Mouse (Mus musculus): ENCODE measurements around the gene Hipk3. TPM values are rescaled to one million over a fixed set of nuclear protein-coding genes. Genes with fewer than 3 reads are reported as not detected.

The Hipk3 gene
- polyA plus RNA-seq, 1 experiment from 2014 or later, result 6.3 TPM

GRCm38 (mm10) chr2:104385941-104386340 is 108.3 kb downstream of the Hipk3 start:
- DNase-seq (no peak), ATAC-seq (no peak)
- no peaks in the 10 kb centered on the region for H3K9me3 ChIP-seq (ENCODE audit: low read length)
- no peak overlapping the region for H3K4me3 ChIP-seq (ENCODE audit: low read depth, low read length)
- H3K27me3 ChIP-seq (ENCODE audit: insufficient read depth, low read length), result no peaks in the 10 kb centered on the region
- H3K4me1 ChIP-seq (ENCODE audit: insufficient read depth), result no peaks in the 10 kb centered on the region
- H3K27ac ChIP-seq (ENCODE audit: low read depth), result no peak overlapping the region
- 76% methylated on average over 2 of the region's 2 CpGs for WGBS (ENCODE audit: insufficient replicate concordance)
- H3K9ac ChIP-seq (replicated peaks), result no peak overlapping the region
- no peaks in the 10 kb centered on the region for H3K36me3 ChIP-seq (replicated peaks; ENCODE audit: insufficient read depth, low read length)
- TF ChIP-seq CTCF (IDR thresholded peaks at IDR 0.05; ENCODE audit: low read depth) (no peak), EP300 (IDR thresholded peaks at IDR 0.05; ENCODE audit: low read depth) (no peak)
- no peak overlapping the region for H3K4me2 ChIP-seq (ENCODE audit: low read depth, low read length)

GRCm38 (mm10) chr2:104383589-104383988 is 110.7 kb downstream of the Hipk3 start:
- TF ChIP-seq CTCF (IDR thresholded peaks at IDR 0.05; ENCODE audit: low read depth) (no peak), EP300 (IDR thresholded peaks at IDR 0.05; ENCODE audit: low read depth) (no peak)
- no peak overlapping the region for H3K27ac ChIP-seq (ENCODE audit: low read depth)
- no peak for DNase-seq
- no peak for ATAC-seq
- H3K9ac ChIP-seq (replicated peaks), result no peak overlapping the region
- H3K36me3 ChIP-seq (replicated peaks; ENCODE audit: insufficient read depth, low read length), result no peaks in the 10 kb centered on the region
- no peak overlapping the region for H3K4me2 ChIP-seq (ENCODE audit: low read depth, low read length)
- WGBS (ENCODE audit: insufficient replicate concordance), result 85% methylated on average over 4 of the region's 4 CpGs
- H3K4me3 ChIP-seq (ENCODE audit: low read depth, low read length), result no peak overlapping the region
- no peaks in the 10 kb centered on the region for H3K27me3 ChIP-seq (ENCODE audit: insufficient read depth, low read length)
- H3K4me1 ChIP-seq (ENCODE audit: insufficient read depth), result no peaks in the 10 kb centered on the region
- no peaks in the 10 kb centered on the region for H3K9me3 ChIP-seq (ENCODE audit: low read length)

GRCm38 (mm10) chr2:104382813-104383212 is 111.4 kb downstream of the Hipk3 start:
- ATAC-seq (no peak), DNase-seq (no peak)
- no peak overlapping the region for H3K4me3 ChIP-seq (ENCODE audit: low read depth, low read length)
- H3K9ac ChIP-seq (replicated peaks), result no peak overlapping the region
- no peaks in the 10 kb centered on the region for H3K27me3 ChIP-seq (ENCODE audit: insufficient read depth, low read length)
- TF ChIP-seq EP300 (IDR thresholded peaks at IDR 0.05; ENCODE audit: low read depth) (no peak), CTCF (IDR thresholded peaks at IDR 0.05; ENCODE audit: low read depth) (no peak)
- H3K27ac ChIP-seq (ENCODE audit: low read depth), result no peak overlapping the region
- 65% methylated on average over 6 of the region's 6 CpGs for WGBS (ENCODE audit: insufficient replicate concordance)
- no peaks in the 10 kb centered on the region for H3K4me1 ChIP-seq (ENCODE audit: insufficient read depth)
- no peak overlapping the region for H3K4me2 ChIP-seq (ENCODE audit: low read depth, low read length)
- no peaks in the 10 kb centered on the region for H3K9me3 ChIP-seq (ENCODE audit: low read length)
- no peaks in the 10 kb centered on the region for H3K36me3 ChIP-seq (replicated peaks; ENCODE audit: insufficient read depth, low read length)

GRCm38 (mm10) chr2:104379304-104379703 is 114.9 kb downstream of the Hipk3 start:
- no peak overlapping the region for H3K27ac ChIP-seq (ENCODE audit: low read depth)
- no peak for DNase-seq
- no peak for ATAC-seq
- WGBS (ENCODE audit: insufficient replicate concordance), result 21% methylated on average over 7 of the region's 7 CpGs
- H3K4me3 ChIP-seq (ENCODE audit: low read depth, low read length), result no peak overlapping the region
- TF ChIP-seq CTCF (IDR thresholded peaks at IDR 0.05; ENCODE audit: low read depth), result no peak
- TF ChIP-seq EP300 (IDR thresholded peaks at IDR 0.05; ENCODE audit: low read depth), result no peak
- H3K4me1 ChIP-seq (ENCODE audit: insufficient read depth), result no peaks in the 10 kb centered on the region
- no peaks in the 10 kb centered on the region for H3K9me3 ChIP-seq (ENCODE audit: low read length)
- H3K4me2 ChIP-seq (ENCODE audit: low read depth, low read length), result no peak overlapping the region
- no peaks in the 10 kb centered on the region for H3K27me3 ChIP-seq (ENCODE audit: insufficient read depth, low read length)
- no peaks in the 10 kb centered on the region for H3K36me3 ChIP-seq (replicated peaks; ENCODE audit: insufficient read depth, low read length)
- H3K9ac ChIP-seq (replicated peaks), result no peak overlapping the region

GRCm38 (mm10) chr2:104378791-104379190 is 115.5 kb downstream of the Hipk3 start:
- Histone ChIP-seq H3K27ac (ENCODE audit: low read depth) (no peak overlapping the region), H3K9me3 (ENCODE audit: low read length) (no peaks in the 10 kb centered on the region), H3K36me3 (replicated peaks; ENCODE audit: insufficient read depth, low read length) (no peaks in the 10 kb centered on the region), H3K9ac (replicated peaks) (no peak overlapping the region), H3K4me1 (ENCODE audit: insufficient read depth) (no peaks in the 10 kb centered on the region), H3K4me3 (ENCODE audit: low read depth, low read length) (no peak overlapping the region), H3K27me3 (ENCODE audit: insufficient read depth, low read length) (no peaks in the 10 kb centered on the region), H3K4me2 (ENCODE audit: low read depth, low read length) (no peak overlapping the region)
- ATAC-seq (no peak), DNase-seq (no peak)
- no peak for TF ChIP-seq EP300 (IDR thresholded peaks at IDR 0.05; ENCODE audit: low read depth)
- TF ChIP-seq CTCF (IDR thresholded peaks at IDR 0.05; ENCODE audit: low read depth), result no peak
- WGBS (ENCODE audit: insufficient replicate concordance), result 28% methylated on average over 3 of the region's 3 CpGs

GRCm38 (mm10) chr2:104377990-104378389 is 116.3 kb downstream of the Hipk3 start:
- no peak overlapping the region for H3K9ac ChIP-seq (replicated peaks)
- H3K36me3 ChIP-seq (replicated peaks; ENCODE audit: insufficient read depth, low read length), result no peaks in the 10 kb centered on the region
- ATAC-seq (peak; percentile 40; the same call in 1 of the 2 replicates), DNase-seq (no peak)
- no peak for TF ChIP-seq EP300 (IDR thresholded peaks at IDR 0.05; ENCODE audit: low read depth)
- TF ChIP-seq CTCF (IDR thresholded peaks at IDR 0.05; ENCODE audit: low read depth), result peak; percentile 33; the same call in 1 of the 2 replicates
- H3K4me1 ChIP-seq (ENCODE audit: insufficient read depth), result no peaks in the 10 kb centered on the region
- H3K27me3 ChIP-seq (ENCODE audit: insufficient read depth, low read length), result no peaks in the 10 kb centered on the region
- no peak overlapping the region for H3K27ac ChIP-seq (ENCODE audit: low read depth)
- H3K9me3 ChIP-seq (ENCODE audit: low read length), result no peaks in the 10 kb centered on the region
- H3K4me2 ChIP-seq (ENCODE audit: low read depth, low read length), result no peak overlapping the region
- H3K4me3 ChIP-seq (ENCODE audit: low read depth, low read length), result no peak overlapping the region
- WGBS (ENCODE audit: insufficient replicate concordance), result 60% methylated on average over 2 of the region's 2 CpGs

MicroRNAs within 50 kb of the gene (microRNA counts, 519-probe panel; counts per million panel counts)
- not detected for microRNA mmu-miR-1902

Small RNA genes lying within 50 kb of the gene (microRNA-seq; reads per million reads assigned to microRNA genes)
- not detected for gene Mir1902

Other genes with a start within 250 kb of the Hipk3 start
- 0.05 TPM in 1 of 2 replicates, not detected in the other for gene D430041D05Rik, start 83.4 kb downstream of the Hipk3 start, polyA plus RNA-seq (2015; fragmentation: Nextera tagmentation; extraction: Ambion mirVana)
- 23.0 and 24.3 TPM in 2 replicates for gene Cstf3, start 96.1 kb upstream of the Hipk3 start, polyA plus RNA-seq (2015; fragmentation: Nextera tagmentation; extraction: Ambion mirVana)
- 10.5 and 12.1 TPM in 2 replicates for gene Tcp11l1, start 217.7 kb upstream of the Hipk3 start, polyA plus RNA-seq (2015; fragmentation: Nextera tagmentation; extraction: Ambion mirVana)
- not detected in 2 replicates for gene Pin1rt1, start 221.9 kb upstream of the Hipk3 start, polyA plus RNA-seq (2015; fragmentation: Nextera tagmentation; extraction: Ambion mirVana)
- 20.6 and 21.6 TPM in 2 replicates for gene Depdc7, start 248.4 kb upstream of the Hipk3 start, polyA plus RNA-seq (2015; fragmentation: Nextera tagmentation; extraction: Ambion mirVana)